Mouse (Mus musculus) lung, postnatal 36 days (tissue): Measurements from ENCODE around the gene Kcnj14.

Experiments used
- DNase-seq: peaks from one replicate; pipeline ENCODE4 v3.0.0; 2022; ENCODE audit warnings: mixed read lengths

The Kcnj14 gene

GRCm38 (mm10) chr7:45824598-45824997 lies at the start of gene Kcnj14:
TSS of gene Kcnj14 (minus strand) at chr7:45824782.
- no peak for DNase-seq

- DNase-seq, result peak; percentile 60
Measured at GRCm38 (mm10) chr7:45873061-45873947, 48.7 kb upstream of the Kcnj14 start.

- peak; percentile 95 for DNase-seq
Measured at GRCm38 (mm10) chr7:45872624-45873023, 48.0 kb upstream of the Kcnj14 start, which contains the start of gene Kdelr1. TSS of gene Kdelr1 (plus strand) at chr7:45872772.

- DNase-seq, result no peak
Measured at GRCm38 (mm10) chr7:45870282-45871058, 45.9 kb upstream of the Kcnj14 start.

- no peak for DNase-seq
Measured at GRCm38 (mm10) chr7:45869787-45870186, 45.2 kb upstream of the Kcnj14 start.

- no peak for DNase-seq
Measured at GRCm38 (mm10) chr7:45869107-45869670, 44.6 kb upstream of the Kcnj14 start.

- no peak for DNase-seq
Measured at GRCm38 (mm10) chr7:45867871-45868270, 43.3 kb upstream of the Kcnj14 start.

- DNase-seq, result peak; percentile 94
Measured at GRCm38 (mm10) chr7:45865925-45866910, 41.6 kb upstream of the Kcnj14 start.

GRCm38 (mm10) chr7:45864435-45864834 lies 39.9 kb upstream of the Kcnj14 start:
- no peak for DNase-seq

GRCm38 (mm10) chr7:45862804-45863203 lies 38.2 kb upstream of the Kcnj14 start:
- no peak for DNase-seq

- DNase-seq, result peak; percentile 50
Measured at GRCm38 (mm10) chr7:45859008-45859407, 34.4 kb upstream of the Kcnj14 start.

- peak; percentile 32 for DNase-seq
Measured at GRCm38 (mm10) chr7:45856950-45857901, 32.6 kb upstream of the Kcnj14 start.

GRCm38 (mm10) chr7:45853089-45853488 lies 28.5 kb upstream of the Kcnj14 start:
- no peak for DNase-seq

GRCm38 (mm10) chr7:45850661-45851060 lies 26.1 kb upstream of the Kcnj14 start:
- DNase-seq, result no peak

- no peak for DNase-seq
Measured at GRCm38 (mm10) chr7:45848447-45849027, 24.0 kb upstream of the Kcnj14 start.

- peak; percentile 15 for DNase-seq
Measured at GRCm38 (mm10) chr7:45842950-45843744, 18.6 kb upstream of the Kcnj14 start.

- DNase-seq, result no peak
Measured at GRCm38 (mm10) chr7:45833924-45834323, 9.3 kb upstream of the Kcnj14 start.

GRCm38 (mm10) chr7:45833148-45833790 lies 8.7 kb upstream of the Kcnj14 start:
- DNase-seq, result no peak

- DNase-seq, result no peak
Measured at GRCm38 (mm10) chr7:45832428-45832827, 7.8 kb upstream of the Kcnj14 start.
